Mouse (Mus musculus) stomach, postnatal 0 days (tissue): ENCODE data around the gene Rsu1.

Experiments used
- CTCF ChIP-seq: IDR thresholded peaks from 2 replicates; pipeline ENCODE4 v1.5.1; 2016; ENCODE audit warnings: antibody characterized with exemption, low read depth, mild to moderate bottlenecking, moderate library complexity
- EP300 ChIP-seq: optimal IDR thresholded peaks from 2 replicates; pipeline ENCODE3; 2016; ENCODE audit warnings: antibody characterized with exemption

DNA sequence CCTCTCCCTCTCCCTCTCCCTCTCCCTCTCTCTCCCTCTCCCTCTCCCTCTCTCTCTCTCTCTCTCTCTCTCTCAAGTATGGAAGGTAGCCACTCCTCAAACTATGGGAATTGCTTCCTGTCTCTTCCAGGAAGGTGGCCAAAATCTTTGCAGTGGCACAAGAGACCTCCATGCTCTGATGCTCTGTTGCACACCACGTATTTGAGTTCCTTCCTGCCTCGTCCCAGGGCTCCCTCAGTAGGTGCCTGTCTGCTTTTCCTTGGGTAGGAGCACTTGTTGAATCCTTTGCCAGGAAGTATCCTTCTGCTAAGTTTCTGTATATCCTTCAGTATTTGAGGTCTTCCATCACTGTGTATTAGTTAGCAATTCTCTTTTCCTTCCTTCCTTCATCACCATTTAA lies 166.8 kb downstream of the Rsu1 start:
- TF ChIP-seq CTCF, result no peak
- no peak for TF ChIP-seq EP300
